Mouse (Mus musculus): ENCODE measurements at regions not wholly inside any gene's neighbourhood (a gene's known extent, or its start where the extent isn't known, plus 50 kb on each side); places are given as distances from the start of the nearest gene placed in this dataset.

GRCm38 (mm10) chr19:15465063-15465760 lies 481.9 kb downstream of the Psat1 start:
- H3K4me1 ChIP-seq (replicated peaks; ENCODE audit: low read depth, low read length): no peaks in the 10 kb centered on the region
- H3K9me3 ChIP-seq (ENCODE audit: low read length): no peaks in the 10 kb centered on the region
- no peaks in the 10 kb centered on the region for H3K27me3 ChIP-seq (ENCODE audit: insufficient read depth, low read length)
- H3K4me3 ChIP-seq (replicated peaks; ENCODE audit: low read length): no peak overlapping the region
- H3K36me3 ChIP-seq (ENCODE audit: insufficient read depth, low read length): no peaks in the 10 kb centered on the region
- no peak for TF ChIP-seq NANOG (IDR thresholded peaks at IDR 0.05; ENCODE audit: borderline replicate concordance, low read length)

DNA sequence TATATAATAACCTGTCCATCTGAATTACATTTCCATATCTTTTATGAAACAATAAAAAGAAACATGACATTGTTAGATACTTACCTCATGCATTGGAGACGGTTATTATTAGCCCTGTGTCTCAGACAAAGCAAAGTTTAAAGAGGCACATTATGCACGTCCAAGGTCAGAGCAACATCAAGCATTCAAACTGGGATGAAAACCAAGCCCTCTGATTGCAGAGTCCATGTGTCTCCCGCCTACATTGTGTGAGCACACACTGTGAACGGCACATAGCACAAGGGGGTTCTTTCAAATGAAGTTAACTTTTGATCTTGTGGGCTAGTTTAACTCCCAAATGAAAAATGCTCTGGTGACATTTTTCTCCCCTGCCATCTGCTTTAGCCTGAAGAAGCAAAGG lies 489.3 kb downstream of the Psat1 start:
- Histone ChIP-seq H3K4me3 (replicated peaks; ENCODE audit: low read length) (no peak overlapping the region), H3K4me1 (replicated peaks; ENCODE audit: low read depth, low read length) (no peaks in the 10 kb centered on the region; the same call in 1 of the 2 replicates), H3K27me3 (ENCODE audit: insufficient read depth, low read length) (no peaks in the 10 kb centered on the region), H3K36me3 (ENCODE audit: insufficient read depth, low read length) (no peaks in the 10 kb centered on the region), H3K9me3 (ENCODE audit: low read length) (no peaks in the 10 kb centered on the region)
- TF ChIP-seq NANOG (IDR thresholded peaks at IDR 0.05; ENCODE audit: borderline replicate concordance, low read length): no peak
- no peak for TF ChIP-seq CTCF (conservative IDR thresholded peaks at IDR 0.05; ENCODE audit: low read length)
- no peak for TF ChIP-seq POU5F1 (IDR thresholded peaks at IDR 0.05; ENCODE audit: borderline replicate concordance, low read length)

DNA sequence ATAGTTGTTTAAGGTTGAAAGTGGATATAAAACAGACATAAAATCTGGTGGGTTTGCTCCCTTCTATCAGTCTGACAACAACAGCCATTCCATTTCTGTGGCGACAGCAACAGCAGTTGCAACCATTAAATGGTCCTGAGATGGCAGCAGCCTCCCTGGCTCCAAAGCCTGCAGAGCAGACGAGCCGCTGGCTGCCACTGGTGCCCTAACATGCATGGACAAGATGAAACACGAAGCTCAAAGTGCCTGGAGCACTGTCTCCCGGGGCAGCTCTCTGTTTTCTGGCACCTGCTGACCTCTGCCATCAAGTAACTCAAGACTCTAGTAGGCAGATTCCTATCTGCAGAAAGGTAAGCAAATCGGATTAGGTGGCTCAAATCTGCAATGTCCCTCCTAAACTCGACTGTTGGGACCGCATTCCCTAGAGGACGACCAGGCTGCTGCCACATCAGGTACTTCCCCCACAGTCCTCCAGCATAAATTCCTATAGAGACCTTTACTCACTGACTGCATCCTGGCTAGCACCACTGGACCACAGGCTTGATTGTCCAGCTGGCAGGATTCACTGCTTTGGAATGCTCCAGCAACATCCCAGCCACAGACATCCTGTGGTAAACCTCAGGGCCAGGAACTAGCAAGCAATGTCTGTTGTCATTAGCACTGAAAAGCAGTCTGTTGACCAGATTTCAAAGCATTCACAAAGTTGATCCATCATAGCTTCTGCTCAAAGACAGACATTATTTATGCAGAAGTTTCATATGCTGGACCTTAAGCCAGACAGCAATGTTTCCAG lies 490.0 kb downstream of the Psat1 start:
- no peak for TF ChIP-seq NANOG (IDR thresholded peaks at IDR 0.05; ENCODE audit: borderline replicate concordance, low read length)
- TF ChIP-seq CTCF (conservative IDR thresholded peaks at IDR 0.05; ENCODE audit: low read length): no peak
- no peak for TF ChIP-seq POU5F1 (IDR thresholded peaks at IDR 0.05; ENCODE audit: borderline replicate concordance, low read length)
- H3K27me3 ChIP-seq (ENCODE audit: insufficient read depth, low read length): no peaks in the 10 kb centered on the region
- no peaks in the 10 kb centered on the region; the same call in 1 of the 2 replicates for H3K4me1 ChIP-seq (replicated peaks; ENCODE audit: low read depth, low read length)
- no peaks in the 10 kb centered on the region for H3K36me3 ChIP-seq (ENCODE audit: insufficient read depth, low read length)
- no peaks in the 10 kb centered on the region for H3K9me3 ChIP-seq (ENCODE audit: low read length)
- no peak overlapping the region for H3K4me3 ChIP-seq (replicated peaks; ENCODE audit: low read length)

DNA sequence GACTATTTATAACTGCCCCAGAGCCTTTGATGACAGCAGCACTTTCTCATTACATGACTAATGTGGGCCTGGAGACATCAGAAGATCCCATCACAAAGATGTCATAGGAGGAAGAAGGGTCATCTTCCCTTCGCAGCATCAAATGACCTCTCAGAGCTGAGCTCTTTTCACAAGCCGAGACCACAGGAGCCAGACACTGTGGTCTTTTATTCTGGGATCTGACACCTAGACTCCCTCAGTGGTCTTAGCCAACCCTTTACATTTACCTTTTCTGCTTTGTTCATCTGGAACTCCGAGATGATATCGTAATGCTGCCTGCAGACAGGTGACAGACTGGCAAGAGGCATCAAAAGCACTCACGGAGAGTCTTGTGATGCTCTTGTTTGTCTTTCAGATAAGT lies 498.1 kb downstream of the Psat1 start:
- H3K27me3 ChIP-seq (ENCODE audit: insufficient read depth, low read length): no peaks in the 10 kb centered on the region
- H3K4me1 ChIP-seq (replicated peaks; ENCODE audit: low read depth, low read length): no peaks in the 10 kb centered on the region; the same call in 1 of the 2 replicates
- no peak overlapping the region for H3K4me3 ChIP-seq (replicated peaks; ENCODE audit: low read length)
- TF ChIP-seq POU5F1 (IDR thresholded peaks at IDR 0.05; ENCODE audit: borderline replicate concordance, low read length): no peak
- TF ChIP-seq CTCF (conservative IDR thresholded peaks at IDR 0.05; ENCODE audit: low read length): no peak
- no peak for TF ChIP-seq NANOG (IDR thresholded peaks at IDR 0.05; ENCODE audit: borderline replicate concordance, low read length)
- H3K9me3 ChIP-seq (ENCODE audit: low read length): no peaks in the 10 kb centered on the region
- H3K36me3 ChIP-seq (ENCODE audit: insufficient read depth, low read length): no peaks in the 10 kb centered on the region

- no peaks in the 10 kb centered on the region for H3K4me1 ChIP-seq (replicated peaks; ENCODE audit: low read depth, low read length)
- no peak for TF ChIP-seq NANOG (IDR thresholded peaks at IDR 0.05; ENCODE audit: borderline replicate concordance, low read length)
- no peak for TF ChIP-seq CTCF (conservative IDR thresholded peaks at IDR 0.05; ENCODE audit: low read length)
- no peaks in the 10 kb centered on the region for H3K36me3 ChIP-seq (ENCODE audit: insufficient read depth, low read length)
- H3K27me3 ChIP-seq (ENCODE audit: insufficient read depth, low read length): no peaks in the 10 kb centered on the region
- H3K9me3 ChIP-seq (ENCODE audit: low read length): no peaks in the 10 kb centered on the region
- H3K4me3 ChIP-seq (replicated peaks; ENCODE audit: low read length): no peak overlapping the region
Observed at GRCm38 (mm10) chr19:15431798-15432197, 515.3 kb downstream of the Psat1 start.

- H3K9me3 ChIP-seq (ENCODE audit: low read length): no peaks in the 10 kb centered on the region
- H3K36me3 ChIP-seq (ENCODE audit: insufficient read depth, low read length): no peaks in the 10 kb centered on the region
- TF ChIP-seq POU5F1 (IDR thresholded peaks at IDR 0.05; ENCODE audit: borderline replicate concordance, low read length): no peak
- no peak for TF ChIP-seq NANOG (IDR thresholded peaks at IDR 0.05; ENCODE audit: borderline replicate concordance, low read length)
- TF ChIP-seq CTCF (conservative IDR thresholded peaks at IDR 0.05; ENCODE audit: low read length): no peak
- H3K4me3 ChIP-seq (replicated peaks; ENCODE audit: low read length): no peak overlapping the region
- H3K4me1 ChIP-seq (replicated peaks; ENCODE audit: low read depth, low read length): no peaks in the 10 kb centered on the region
- no peaks in the 10 kb centered on the region for H3K27me3 ChIP-seq (ENCODE audit: insufficient read depth, low read length)
Observed at GRCm38 (mm10) chr19:15421311-15421710, 525.8 kb downstream of the Psat1 start.

GRCm38 (mm10) chr19:15398624-15399023 lies 548.5 kb downstream of the Psat1 start:
- TF ChIP-seq POU5F1 (IDR thresholded peaks at IDR 0.05; ENCODE audit: borderline replicate concordance, low read length): no peak
- no peak for TF ChIP-seq CTCF (conservative IDR thresholded peaks at IDR 0.05; ENCODE audit: low read length)
- no peak for TF ChIP-seq NANOG (IDR thresholded peaks at IDR 0.05; ENCODE audit: borderline replicate concordance, low read length)

GRCm38 (mm10) chr19:15371682-15372081 lies 575.5 kb downstream of the Psat1 start:
- Histone ChIP-seq H3K9me3 (ENCODE audit: low read length) (no peaks in the 10 kb centered on the region), H3K36me3 (ENCODE audit: insufficient read depth, low read length) (no peaks in the 10 kb centered on the region), H3K4me3 (replicated peaks; ENCODE audit: low read length) (no peak overlapping the region), H3K27me3 (ENCODE audit: insufficient read depth, low read length) (no peaks in the 10 kb centered on the region), H3K4me1 (replicated peaks; ENCODE audit: low read depth, low read length) (no peaks in the 10 kb centered on the region)
- TF ChIP-seq POU5F1 (IDR thresholded peaks at IDR 0.05; ENCODE audit: borderline replicate concordance, low read length) (no peak), CTCF (conservative IDR thresholded peaks at IDR 0.05; ENCODE audit: low read length) (no peak), NANOG (IDR thresholded peaks at IDR 0.05; ENCODE audit: borderline replicate concordance, low read length) (no peak)

More at GRCm38 (mm10) chr19:15398624-15399023, 548.5 kb downstream of the Psat1 start:
- no peaks in the 10 kb centered on the region for H3K4me1 ChIP-seq (replicated peaks; ENCODE audit: low read depth, low read length)
- H3K9me3 ChIP-seq (ENCODE audit: low read length): no peaks in the 10 kb centered on the region
- no peaks in the 10 kb centered on the region for H3K27me3 ChIP-seq (ENCODE audit: insufficient read depth, low read length)
- H3K36me3 ChIP-seq (ENCODE audit: insufficient read depth, low read length): no peaks in the 10 kb centered on the region
- no peak overlapping the region for H3K4me3 ChIP-seq (replicated peaks; ENCODE audit: low read length)
